Mouse (Mus musculus) erythroid progenitor cell, adult 5-6 weeks (primary cell): ENCODE data around the gene Rffl. TPM values are rescaled to one million over a fixed set of nuclear protein-coding genes. Genes with fewer than 3 reads are reported as not detected.

ENCODE experiments used
- ATAC-seq: replicated peaks from 2 replicates; pipeline ENCODE4 v1.8.0; 2016; ENCODE audit warnings: moderate number of reproducible peaks, mild to moderate bottlenecking, moderate TSS enrichment, inconsistent platforms; ENCODE audit not compliant: poor library complexity, low FRiP score, severe bottlenecking
- total RNA-seq, 2 experiments: library from RNA; stranded (forward) in 1 of 2; stranded (reverse) in 1 of 2; fragments of 150-400 nt in 1 of 2; fragments of 186-747, 209-891 nt in 1 of 2; gene quantifications; 2 replicates each; pipeline versions ENCODE4 v1.2.3 to v1.2.4; 2015 to 2017; ENCODE audit warnings: low replicate concordance in 2 of 2

Gene Rffl
- total RNA-seq, 2 experiments from 2014 or later, result 57.4 to 78.7 TPM

DNA sequence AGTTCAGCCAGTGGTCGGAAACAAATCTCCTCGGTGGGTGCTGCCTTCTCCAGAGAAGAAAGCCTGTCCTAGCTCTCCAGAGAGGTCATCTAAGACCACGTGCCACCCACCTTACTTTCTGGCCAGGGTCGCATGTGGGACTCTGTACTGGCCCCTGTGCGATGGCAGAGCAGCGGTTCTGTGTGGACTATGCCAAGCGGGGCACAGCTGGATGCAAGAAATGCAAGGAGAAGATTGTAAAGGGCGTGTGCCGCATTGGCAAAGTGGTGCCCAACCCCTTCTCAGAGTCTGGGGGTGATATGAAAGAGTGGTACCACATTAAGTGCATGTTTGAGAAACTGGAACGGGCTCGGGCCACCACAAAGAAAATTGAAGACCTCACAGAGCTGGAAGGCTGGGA lies 87.6 kb downstream of the Rffl start:
- no peak for ATAC-seq

DNA sequence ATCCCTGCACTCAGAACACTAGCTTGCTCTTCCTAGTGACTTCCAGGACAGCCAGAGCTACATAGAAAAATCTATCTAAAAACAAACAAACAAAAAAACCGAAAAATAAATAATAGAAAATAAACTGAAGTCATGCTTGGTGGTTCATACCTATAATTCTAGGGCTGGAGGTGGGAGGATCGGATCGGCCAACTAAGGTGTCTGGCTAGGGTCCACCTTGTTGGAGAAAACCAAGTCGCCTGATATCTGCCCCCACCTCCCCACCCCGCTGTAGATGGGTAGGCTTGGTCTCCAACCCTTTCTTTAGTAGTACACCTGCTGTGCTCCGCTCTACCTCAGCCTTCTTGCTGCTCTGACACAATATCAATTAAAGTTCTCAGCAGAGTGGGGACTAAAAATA lies 88.8 kb downstream of the Rffl start:
- ATAC-seq, result no peak

DNA sequence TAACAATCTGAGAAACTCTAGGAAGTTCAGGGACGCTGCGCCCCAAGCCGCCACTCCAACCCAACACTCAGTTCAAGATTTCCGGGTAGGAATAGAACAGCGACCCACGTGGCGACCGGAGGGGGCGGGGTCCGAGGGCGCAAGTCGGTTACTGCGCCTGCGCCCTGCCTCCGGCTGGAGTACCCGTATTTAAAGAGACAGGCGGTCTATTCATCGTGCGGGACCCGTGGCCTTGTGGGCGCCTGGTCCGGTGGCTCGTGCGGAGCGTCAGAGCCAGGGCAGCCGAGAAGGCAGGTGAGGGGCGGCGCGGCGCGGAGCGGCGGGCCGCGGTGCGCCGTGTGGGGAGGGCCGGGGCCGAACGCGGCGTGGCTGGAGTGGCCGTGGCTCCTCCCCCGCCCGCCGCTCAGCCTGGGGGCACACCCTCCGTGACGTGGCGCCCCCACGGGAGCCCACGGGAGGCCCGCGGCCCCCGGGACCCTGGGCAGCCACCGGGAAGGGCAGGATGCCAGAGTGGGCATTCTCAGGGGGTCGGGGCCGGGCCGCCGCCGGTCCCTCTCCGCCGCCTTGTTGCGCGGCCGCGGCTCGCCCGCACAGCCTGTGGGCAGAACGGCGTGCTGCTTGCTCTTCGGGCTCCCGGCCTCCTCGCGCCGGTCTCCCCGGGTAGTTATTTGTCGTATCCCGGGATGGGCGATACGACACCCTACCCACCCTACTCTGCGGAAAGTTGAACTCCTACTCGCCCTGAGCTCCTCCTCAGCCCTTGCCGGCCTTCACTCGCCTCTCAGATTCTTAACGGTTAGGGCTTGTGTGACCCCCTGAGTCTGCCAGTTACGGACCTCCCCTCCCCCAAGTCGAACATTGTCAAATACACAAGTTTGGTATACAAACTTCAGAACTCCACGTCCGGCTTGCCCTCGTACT lies 89.8 kb downstream of the Rffl start, which contains the start of gene Lig3:
Gene Lig3, plus strand, starts transcription at position 126 of the 921 bp plus-strand sequence.
- peak; percentile 87 for ATAC-seq

DNA sequence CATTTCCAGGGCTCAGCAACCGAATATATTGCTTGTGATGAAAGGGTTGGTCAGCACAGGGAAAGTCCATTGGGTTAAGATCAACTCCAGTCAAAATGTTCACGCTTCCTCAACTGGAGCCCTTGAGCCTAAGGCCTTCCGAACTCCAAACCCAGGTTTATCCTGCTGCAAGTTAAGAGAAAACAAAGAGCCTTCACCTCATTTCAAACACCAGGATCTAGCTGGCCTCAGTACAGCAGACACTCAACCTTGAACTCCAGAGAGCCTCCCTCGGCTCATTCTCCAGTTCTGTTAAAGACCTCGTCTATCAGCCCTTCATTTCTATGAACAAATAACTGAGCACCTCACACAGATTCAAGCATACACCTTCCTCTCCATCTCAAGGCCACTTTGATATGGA lies 90.9 kb downstream of the Rffl start:
- no peak for ATAC-seq

DNA sequence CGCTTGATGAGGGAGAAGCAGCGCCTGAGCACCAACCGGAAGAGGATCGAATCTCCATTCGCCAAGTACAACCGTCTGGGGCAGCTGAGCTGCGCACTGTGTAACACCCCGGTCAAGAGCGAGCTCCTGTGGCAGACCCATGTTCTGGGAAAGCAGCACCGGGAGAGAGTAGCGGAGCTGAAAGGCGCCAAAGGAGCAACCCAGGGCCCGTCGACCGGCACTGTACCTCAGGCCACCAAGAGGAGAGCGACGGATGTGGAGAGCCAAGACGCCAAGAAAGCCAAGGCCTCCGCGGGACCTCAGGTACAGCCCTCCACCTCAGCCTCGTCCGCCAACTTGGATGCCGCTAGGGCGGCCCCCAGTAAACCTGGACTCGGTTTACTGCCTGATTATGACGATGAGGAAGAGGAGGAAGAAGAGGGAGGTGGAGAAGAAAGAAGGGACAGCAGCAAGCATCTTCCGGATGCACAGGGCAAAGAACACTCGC lies 106.5 kb downstream of the Rffl start:
- ATAC-seq, result peak; percentile 64

DNA sequence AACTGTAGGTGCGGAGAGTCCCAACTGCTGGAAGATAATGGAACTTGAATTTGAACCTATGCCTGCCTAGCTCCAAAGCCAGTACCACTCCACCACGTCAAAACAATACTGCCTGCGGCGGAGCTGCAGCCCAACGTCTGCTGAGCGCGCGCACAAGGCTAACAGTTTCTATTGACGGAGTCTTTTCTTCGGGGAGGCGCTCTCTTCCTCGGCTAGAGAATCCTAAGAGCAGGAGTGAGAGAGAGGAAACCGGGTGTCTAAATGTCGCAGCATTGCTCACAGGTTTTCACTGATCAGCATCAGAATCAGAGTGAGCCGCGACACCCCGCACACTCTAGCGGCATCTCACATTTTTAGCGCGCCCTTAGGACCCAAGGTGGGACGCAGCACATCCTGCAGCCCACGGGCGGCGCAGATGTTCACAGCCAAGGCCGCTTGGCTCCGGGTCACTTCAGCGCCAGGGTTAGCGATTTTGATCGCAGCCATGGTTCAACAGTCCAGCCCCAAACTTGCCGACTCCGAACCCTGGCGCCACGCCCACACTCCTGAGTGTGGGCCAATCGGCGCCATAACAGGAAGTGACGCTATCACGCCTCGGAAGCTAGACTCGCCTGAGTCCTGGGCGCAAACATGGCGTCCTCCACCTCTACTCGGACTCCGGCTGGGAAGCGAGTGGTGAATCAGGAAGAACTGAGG lies 107.1 kb downstream of the Rffl start, which contains the start of the genes Cct6b and Zfp830:
Gene Cct6b, minus strand, starts transcription at position 580 of the 696 bp plus-strand sequence.
Gene Zfp830, plus strand, starts transcription at position 604 of the 696 bp plus-strand sequence.
- ATAC-seq, result peak; percentile 98

DNA sequence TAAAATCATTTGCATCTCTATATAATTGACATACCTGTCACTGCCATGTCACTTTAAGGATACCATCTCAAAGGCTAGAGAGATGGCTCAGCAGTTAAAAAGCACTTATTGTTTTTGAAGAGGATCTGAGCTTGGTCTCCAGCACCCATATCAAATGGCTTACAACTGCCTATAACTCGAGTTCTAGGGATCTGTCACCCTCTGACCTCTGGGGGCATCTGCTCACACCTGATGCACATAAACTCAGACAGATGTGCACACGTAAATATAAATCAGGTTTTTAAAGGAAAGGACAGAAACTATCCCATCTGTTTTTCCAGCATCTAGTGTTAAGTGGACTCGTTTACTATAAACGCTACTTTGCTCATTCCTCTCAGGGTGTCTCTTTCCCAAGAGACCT lies 107.7 kb downstream of the Rffl start:
- ATAC-seq, result peak; percentile 31; the same call in 1 of the 2 replicates

DNA sequence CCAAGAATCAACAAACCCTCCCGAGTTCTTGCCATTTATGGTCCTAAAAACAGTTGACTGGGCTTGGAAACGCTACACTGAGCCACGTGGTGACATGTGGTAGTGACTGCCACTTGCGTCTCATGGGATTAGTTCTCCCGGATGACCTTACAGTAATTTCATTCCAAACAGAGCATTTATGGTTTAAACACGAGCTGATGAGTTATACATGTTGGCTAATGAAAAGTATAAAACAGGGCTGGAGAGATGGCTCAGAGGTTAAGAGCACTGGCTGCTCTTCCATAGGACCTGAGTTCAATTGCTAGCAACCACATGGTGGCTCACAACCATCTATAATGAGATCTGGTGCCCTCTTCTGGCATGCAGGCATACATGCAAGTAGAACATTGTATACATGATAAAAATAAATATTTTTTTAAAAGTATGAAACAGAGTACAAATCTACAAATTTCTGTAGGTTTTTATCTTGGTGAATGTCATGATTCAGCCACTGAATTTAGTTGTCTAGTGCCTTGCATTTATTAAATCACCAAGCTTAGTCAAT lies 108.7 kb downstream of the Rffl start:
- no peak for ATAC-seq

DNA sequence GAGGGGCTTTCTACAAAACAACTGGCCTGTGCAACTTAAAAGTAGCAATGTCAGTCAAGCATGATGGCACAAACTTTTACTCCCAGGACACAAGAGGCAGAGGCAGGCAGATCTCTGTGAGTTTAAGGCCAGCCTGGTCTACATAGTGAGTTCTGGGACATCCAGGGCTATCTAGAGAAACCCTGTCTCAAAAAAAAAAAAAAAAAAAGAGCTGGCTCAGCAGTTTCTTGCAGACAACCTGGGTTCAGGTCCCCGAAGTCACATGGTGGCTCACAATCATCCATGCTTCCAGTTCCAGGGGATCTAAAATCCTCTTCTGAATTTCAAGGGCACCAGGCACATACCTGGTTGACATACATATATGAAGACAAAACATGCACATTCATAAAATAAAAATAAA lies 115.1 kb downstream of the Rffl start:
- no peak for ATAC-seq

Other genes starting within 250 kb of the Rffl start
- gene Cct6b, start 106.9 kb downstream of the Rffl start, total RNA-seq (2015; ENCODE audit: low replicate concordance), result not detected in 2 replicates
- not detected in 2 replicates for gene Cct6b, start 106.9 kb downstream of the Rffl start, total RNA-seq (2017; ENCODE audit: low replicate concordance)
- gene Zfp830, start 106.9 kb downstream of the Rffl start, total RNA-seq (2015; ENCODE audit: low replicate concordance), result 18.4 and 22.3 TPM in 2 replicates
- 21.9 and 31.1 TPM in 2 replicates for gene Zfp830, start 106.9 kb downstream of the Rffl start, total RNA-seq (2017; ENCODE audit: low replicate concordance)
- 2.1 and 6.8 TPM in 2 replicates for gene Lig3, start 90.1 kb downstream of the Rffl start, total RNA-seq (2015; ENCODE audit: low replicate concordance)
- 1.4 and 6.3 TPM in 2 replicates for gene Lig3, start 90.1 kb downstream of the Rffl start, total RNA-seq (2017; ENCODE audit: low replicate concordance)
- gene Rad51d, start 19.4 kb upstream of the Rffl start, total RNA-seq (2015; ENCODE audit: low replicate concordance), result 2.9 and 5.9 TPM in 2 replicates
- 4.4 and 4.5 TPM in 2 replicates for gene Rad51d, start 19.4 kb upstream of the Rffl start, total RNA-seq (2017; ENCODE audit: low replicate concordance)
- not detected in 2 replicates for gene Fndc8, start 20.9 kb upstream of the Rffl start, total RNA-seq (2015; ENCODE audit: low replicate concordance)
- not detected in 2 replicates for gene Fndc8, start 20.9 kb upstream of the Rffl start, total RNA-seq (2017; ENCODE audit: low replicate concordance)
- 2.5 and 7.1 TPM in 2 replicates for gene Nle1, start 37.2 kb upstream of the Rffl start, total RNA-seq (2015; ENCODE audit: low replicate concordance)
- 1.1 and 2.6 TPM in 2 replicates for gene Nle1, start 37.2 kb upstream of the Rffl start, total RNA-seq (2017; ENCODE audit: low replicate concordance)
- not detected in 2 replicates for gene Unc45b, start 39.3 kb upstream of the Rffl start, total RNA-seq (2015; ENCODE audit: low replicate concordance)
- not detected in 2 replicates for gene Unc45b, start 39.3 kb upstream of the Rffl start, total RNA-seq (2017; ENCODE audit: low replicate concordance)
- 4.6 and 7.6 TPM in 2 replicates for gene Slfn5, start 80.1 kb upstream of the Rffl start, total RNA-seq (2015; ENCODE audit: low replicate concordance)
- gene Slfn5, start 80.1 kb upstream of the Rffl start, total RNA-seq (2017; ENCODE audit: low replicate concordance), result 4.5 and 5.5 TPM in 2 replicates
- 6.8 and 10.1 TPM in 2 replicates for gene Slfn9, start 120.6 kb upstream of the Rffl start, total RNA-seq (2015; ENCODE audit: low replicate concordance)
- gene Slfn9, start 120.6 kb upstream of the Rffl start, total RNA-seq (2017; ENCODE audit: low replicate concordance), result 6.0 and 6.1 TPM in 2 replicates
- 6.5 and 22.2 TPM in 2 replicates for gene Slfn8, start 149.6 kb upstream of the Rffl start, total RNA-seq (2015; ENCODE audit: low replicate concordance)
- 2.9 and 4.7 TPM in 2 replicates for gene Slfn8, start 149.6 kb upstream of the Rffl start, total RNA-seq (2017; ENCODE audit: low replicate concordance)
- 32.1 and 39.4 TPM in 2 replicates for gene Slfn2, start 193.9 kb upstream of the Rffl start, total RNA-seq (2015; ENCODE audit: low replicate concordance)
- gene Slfn2, start 193.9 kb upstream of the Rffl start, total RNA-seq (2017; ENCODE audit: low replicate concordance), result 40.9 and 43.8 TPM in 2 replicates
- gene Slfn1, start 245.6 kb upstream of the Rffl start, total RNA-seq (2015; ENCODE audit: low replicate concordance), result 4.2 and 22.3 TPM in 2 replicates
- 6.9 and 12.3 TPM in 2 replicates for gene Slfn1, start 245.6 kb upstream of the Rffl start, total RNA-seq (2017; ENCODE audit: low replicate concordance)